Mouse (Mus musculus) adrenal gland, postnatal 4 days (tissue): ENCODE results near the gene Gm17604. TPM values are rescaled to one million over a fixed set of nuclear protein-coding genes. Genes with fewer than 3 reads are reported as not detected.
A peak's percentile ranks its signal among the peaks of the same experiment; 100 is the strongest.

Experiments
- DNase-seq, 2 experiments: peaks; one replicate each; pipeline ENCODE4 v3.0.0; 2021 to 2022; ENCODE audit warnings: low spot score in 2 of 2, mixed read lengths in 2 of 2
- long read RNA-seq, 2 experiments: library from polyadenylated mRNA; stranded (forward); transcript quantifications; one replicate each; pipeline ENCODE4 v2.0.0; 2021
- total RNA-seq, 2 experiments: library from RNA; stranded (reverse); gene quantifications; 2 replicates each; pipeline ENCODE4 v1.2.3; 2021

Gene Gm17604
- not detected for total RNA-seq
- long read RNA-seq, experiment 1, result 0 reads
- long read RNA-seq, experiment 2, result 0 reads

DNA sequence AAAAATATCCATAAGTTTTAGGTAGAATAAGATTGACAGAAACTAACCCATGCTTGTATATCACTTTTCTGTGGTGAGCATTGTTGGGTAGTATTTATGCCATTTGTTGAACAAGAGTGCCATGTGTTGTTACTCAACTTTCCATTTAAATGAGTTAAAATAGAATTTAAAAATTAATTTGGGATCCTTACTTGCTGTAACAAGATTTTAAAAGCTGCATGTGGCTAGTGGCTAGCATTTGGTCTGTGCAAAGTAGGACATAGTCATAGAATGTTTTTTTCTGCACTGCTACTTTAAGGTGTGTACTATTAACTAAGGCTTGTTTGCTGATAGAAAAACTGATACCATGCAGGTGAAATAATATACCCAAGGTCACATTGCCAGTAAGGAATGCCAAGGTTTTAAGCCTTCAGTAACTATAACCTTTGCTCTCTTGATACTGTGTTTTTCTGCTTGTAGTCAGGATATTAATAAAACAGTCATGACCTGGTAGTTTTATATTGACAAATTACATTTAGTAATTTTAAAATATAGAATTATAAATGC lies at the start of gene Gm17604:
Gene Gm17604, minus strand, starts transcription at position 51 of the 546 bp plus-strand sequence.
- no peak for DNase-seq

DNA sequence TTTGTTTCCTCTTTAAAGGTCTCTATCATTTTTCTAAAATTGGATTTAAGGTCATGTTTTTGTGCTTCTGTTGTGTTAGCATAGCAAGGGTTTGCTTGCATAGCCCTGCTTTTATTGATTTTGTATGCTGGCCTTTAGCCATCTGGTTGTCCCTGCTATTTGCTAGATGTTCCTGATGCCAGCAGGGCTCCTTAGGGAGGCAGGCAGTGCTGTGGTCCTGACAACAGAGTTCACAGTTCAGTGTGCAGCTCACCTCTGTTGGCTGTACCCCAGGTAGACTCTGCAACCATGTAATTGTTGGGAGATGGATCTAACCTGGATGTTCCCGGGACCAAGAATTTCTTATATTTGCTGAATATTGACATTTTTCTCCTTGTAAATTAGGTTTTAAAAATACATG lies 45.3 kb upstream of the Gm17604 start:
- DNase-seq, result no peak

DNA sequence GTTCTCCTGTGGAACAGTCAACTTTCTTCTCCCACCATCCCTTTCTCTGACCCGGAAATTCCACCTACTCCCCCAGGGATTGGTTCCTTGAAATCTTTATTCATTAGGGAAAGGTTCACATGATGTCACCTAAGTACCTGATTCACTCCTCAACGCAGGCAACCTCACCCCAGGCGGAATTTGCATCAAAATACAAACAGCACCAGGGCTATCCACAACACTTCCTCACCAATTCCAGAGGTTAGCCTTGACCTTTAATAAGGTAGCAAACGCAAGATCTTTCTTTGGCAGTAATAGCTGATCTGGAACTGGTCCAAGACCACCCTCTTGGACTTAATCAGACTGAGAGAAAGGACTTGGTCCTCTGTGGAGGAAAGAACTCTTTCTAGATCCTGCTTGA lies 1.5 kb downstream of the Gm17604 start:
- no peak for DNase-seq

DNA sequence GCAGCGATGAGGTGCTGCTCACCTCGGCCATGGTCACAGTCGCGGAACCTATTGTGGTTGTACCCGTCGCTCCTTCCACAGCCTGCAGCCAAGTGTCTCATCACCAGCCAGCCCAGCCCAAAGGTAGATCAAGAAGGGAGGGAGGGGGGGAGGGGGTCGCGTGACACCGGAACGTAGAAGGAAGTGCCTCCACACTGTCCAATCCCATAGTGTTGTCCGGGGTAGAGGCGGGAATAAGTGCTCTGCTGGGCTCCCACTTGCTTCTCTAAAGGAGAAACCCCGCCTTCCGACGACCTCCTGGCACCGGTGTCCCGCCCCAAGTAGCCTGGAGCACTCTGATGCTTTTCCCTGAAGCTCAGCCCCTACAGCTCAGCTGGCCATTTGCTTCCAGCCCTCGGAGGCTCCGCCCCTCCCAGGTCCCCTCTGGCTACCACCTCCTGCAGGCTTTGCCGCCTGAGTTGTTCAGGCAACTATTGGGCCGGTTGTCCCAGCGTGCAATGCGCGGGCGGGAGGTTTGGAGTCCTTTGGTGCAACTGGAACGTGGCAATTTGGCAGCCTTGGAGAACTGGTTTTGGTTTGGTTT lies 24.3 kb downstream of the Gm17604 start, which contains the start of the genes Mospd2 and Fancb:
Gene Mospd2, minus strand, starts transcription at position 183 of the 583 bp plus-strand sequence.
Gene Fancb, plus strand, starts transcription at position 400 of the 583 bp plus-strand sequence.
- DNase-seq, result peak; percentile 20 to 57

DNA sequence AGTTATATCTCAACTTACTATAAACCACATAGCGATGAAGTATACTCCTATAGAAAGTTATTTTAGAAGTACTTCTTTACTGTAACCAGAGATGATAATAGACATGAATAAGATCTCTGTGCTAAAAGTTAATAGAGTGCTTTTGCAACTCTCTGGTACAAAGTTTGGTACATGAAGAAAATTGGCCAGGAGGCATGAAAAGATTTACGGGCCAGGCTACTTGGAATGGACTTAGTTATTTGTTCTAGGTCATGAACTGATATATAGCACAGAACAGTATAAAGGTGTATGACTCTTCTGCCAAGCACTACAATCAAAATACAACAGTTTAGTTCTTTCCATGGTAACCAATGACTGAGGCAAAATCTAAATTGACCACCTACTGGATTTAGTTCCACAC lies 25.8 kb downstream of the Gm17604 start:
- DNase-seq, result no peak

DNA sequence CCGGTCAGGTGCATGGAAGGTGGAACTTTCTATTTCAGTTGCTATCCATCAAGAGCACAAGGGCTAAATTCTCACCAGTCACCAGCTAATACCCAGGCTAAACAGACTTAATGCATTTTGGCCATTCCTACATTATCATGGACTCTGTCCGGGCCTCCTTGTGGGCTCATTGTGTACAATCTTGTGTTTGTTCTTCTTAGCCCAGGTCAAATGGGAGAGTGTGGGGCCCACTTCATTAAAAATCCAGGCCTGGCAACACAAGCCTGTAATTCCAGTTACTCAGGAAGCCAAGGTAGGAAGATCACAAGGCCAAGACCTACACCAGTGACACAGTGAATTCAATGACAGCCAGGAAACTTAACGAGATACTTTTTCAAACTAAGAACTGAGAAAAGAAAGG lies 33.4 kb downstream of the Gm17604 start:
- DNase-seq, result no peak

DNA sequence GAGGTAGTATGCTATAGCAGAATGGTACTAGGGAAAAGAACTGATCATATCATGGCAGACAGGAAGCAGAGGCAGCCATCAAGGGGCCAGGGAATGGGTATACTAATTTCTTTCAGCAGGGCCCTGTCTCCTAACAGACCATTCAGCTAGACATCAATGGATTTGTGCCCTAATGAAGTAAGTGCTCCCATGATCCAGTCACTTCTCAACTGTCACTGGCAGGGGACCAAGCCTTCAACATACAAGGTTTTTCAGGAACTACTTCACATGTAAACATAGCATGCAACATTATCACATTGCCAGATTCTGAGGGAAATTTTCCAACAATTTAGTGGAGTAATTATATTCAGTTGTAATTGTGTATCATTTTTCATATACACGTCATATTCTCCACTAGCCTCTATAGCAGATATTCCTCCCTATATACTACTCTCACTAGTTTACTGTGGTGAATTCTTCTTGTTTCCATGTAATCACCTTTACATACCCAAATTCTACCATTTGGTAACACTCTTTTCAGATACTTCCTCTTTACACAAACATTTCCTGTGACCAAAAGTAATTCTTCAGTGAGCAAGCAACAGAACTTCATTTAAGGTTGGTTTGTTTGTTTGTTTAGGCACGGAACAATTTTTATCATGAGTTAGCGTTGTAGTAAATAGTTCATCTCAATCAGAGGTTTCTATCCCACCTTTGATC lies 38.7 kb downstream of the Gm17604 start:
- DNase-seq, result no peak

Other genes starting within 250 kb of the Gm17604 start
- gene Mospd2, start 24.5 kb downstream of the Gm17604 start, total RNA-seq, result 10 to 100 TPM; 26.5 to 30.4 TPM
- 1 to 10 TPM; 2.5 to 2.6 TPM for gene Fancb, start 24.2 kb downstream of the Gm17604 start, total RNA-seq